Mouse (Mus musculus) liver, adult 2 months (tissue): Measurements from ENCODE around the gene Wdr24. TPM values are rescaled to one million over a fixed set of nuclear protein-coding genes. Genes with fewer than 3 reads are reported as not detected.
A peak's percentile ranks its signal among the peaks of the same experiment; 100 is the strongest.

Source experiments
- DNase-seq: peaks from one replicate; pipeline ENCODE4 v3.0.0-alpha.2; 2011; ENCODE audit warnings: low read depth, low spot score; ENCODE audit errors: extremely low read depth
- H3K27ac ChIP-seq: fragments of 200-500 bp; replicated peaks from 2 replicates; pipeline ENCODE4 v1.5.1; 2012; ENCODE audit warnings: low read depth, mild to moderate bottlenecking, control low read depth, inconsistent platforms, low read length; ENCODE audit not compliant: insufficient read depth
- H3K27me3 ChIP-seq: fragments of 200-500 bp; 2 replicates; pipeline ENCODE4 v1.6.1; 2012; ENCODE audit warnings: mild to moderate bottlenecking, moderate library complexity, low read length, inconsistent platforms; ENCODE audit not compliant: control insufficient read depth, insufficient read depth
- H3K36me3 ChIP-seq: fragments of 200-500 bp; 2 replicates; pipeline ENCODE4 v1.6.1; 2012; ENCODE audit warnings: low read length, inconsistent platforms; ENCODE audit not compliant: control insufficient read depth, insufficient read depth
- H3K4me1 ChIP-seq: fragments of 200-500 bp; 2 replicates; pipeline ENCODE4 v1.6.1; 2011; ENCODE audit warnings: low read length; ENCODE audit not compliant: control insufficient read depth, insufficient read depth
- H3K4me3 ChIP-seq: fragments of 200-500 bp; 2 replicates; pipeline ENCODE4 v1.5.1; 2011; ENCODE audit warnings: low read depth, mild to moderate bottlenecking, control low read depth, low read length, moderate library complexity; ENCODE audit not compliant: insufficient read depth
- H3K79me2 ChIP-seq: fragments of 200-500 bp; 2 replicates; pipeline ENCODE4 v1.6.1; 2012; ENCODE audit warnings: inconsistent platforms, mild to moderate bottlenecking, low read length, moderate library complexity; ENCODE audit not compliant: control insufficient read depth, insufficient read depth
- H3K9ac ChIP-seq: fragments of 200-500 bp; 2 replicates; pipeline ENCODE4 v1.6.1; 2012; ENCODE audit warnings: low read depth, mild to moderate bottlenecking, control low read depth, inconsistent platforms, low read length
- CTCF ChIP-seq: fragments of 200-500 bp; IDR thresholded peaks from 2 replicates; pipeline ENCODE4 v1.5.1; 2011; ENCODE audit warnings: low read depth, low read length, control low read depth
- POLR2A ChIP-seq: fragments of 200-500 bp; IDR thresholded peaks from 2 replicates; pipeline ENCODE4 v1.6.1; 2011; ENCODE audit warnings: low read length, control low read depth; ENCODE audit not compliant: insufficient read depth; ENCODE audit errors: extremely low read depth
- WGBS: fragments of 180-500 bp; shearing (Covaris S2); methylation state at CpG from one replicate; pipeline ENCODE4 v1.1.7; 2018; 5-methylcytosine and 5-hydroxymethylcytosine counted together
- polyA plus RNA-seq: library from polyadenylated mRNA; depleted of rRNA; stranded (reverse); fragments of >200 nt; gene quantifications from 2 replicates; pipeline ENCODE4 v1.2.3, GENCODE M21; 2012
- total RNA-seq: library from RNA; depleted of rRNA; stranded (reverse); fragments of >200 nt; gene quantifications from 2 replicates; pipeline ENCODE4 v1.2.3, GENCODE M21; 2014

The Wdr24 gene
- total and polyA plus RNA-seq, 2 experiments = 13.3 to 24.8 TPM

GRCm38 (mm10) chr17:25861704-25862612 lies 38.5 kb downstream of the Wdr24 start:
- 8% methylated on average over 6 of the region's 6 CpGs for WGBS

GRCm38 (mm10) chr17:25863681-25864080 lies 40.3 kb downstream of the Wdr24 start:
- peak overlapping the region; percentile 48; the same call in 1 of the 2 replicates for H3K27ac ChIP-seq
- WGBS = 25% methylated on average over 6 of the region's 6 CpGs
- no peaks in the 10 kb centered on the region for H3K27me3 ChIP-seq
- H3K4me3 ChIP-seq = no peak overlapping the region
- peaks cover 21% of the 10 kb centered on the region; the same call in 1 of the 2 replicates for H3K79me2 ChIP-seq
- TF ChIP-seq POLR2A = no peak
- peak; percentile 66 for TF ChIP-seq CTCF
- no peak overlapping the region for H3K9ac ChIP-seq
- peaks cover 30% of the 10 kb centered on the region for H3K4me1 ChIP-seq
- peak; percentile 90 for DNase-seq
- no peaks in the 10 kb centered on the region for H3K36me3 ChIP-seq

More at GRCm38 (mm10) chr17:25861704-25862612, 38.5 kb downstream of the Wdr24 start:
- Histone ChIP-seq H3K79me2 (peaks cover 17% of the 10 kb centered on the region; the same call in 1 of the 2 replicates), H3K4me1 (peaks cover 29% of the 10 kb centered on the region), H3K36me3 (no peaks in the 10 kb centered on the region), H3K4me3 (peak overlapping the region; percentile 71), H3K27ac (peak overlapping the region; percentile 61), H3K9ac (peak overlapping the region; percentile 82), H3K27me3 (no peaks in the 10 kb centered on the region)
- DNase-seq = no peak
- TF ChIP-seq CTCF (no peak), POLR2A (no peak)

- peaks cover 34% of the 10 kb centered on the region for H3K4me1 ChIP-seq
- H3K79me2 ChIP-seq = peaks cover 21% of the 10 kb centered on the region; the same call in 1 of the 2 replicates
- WGBS = 78% methylated on average over 14 of the region's 14 CpGs
- no peaks in the 10 kb centered on the region for H3K27me3 ChIP-seq
- TF ChIP-seq CTCF (no peak), POLR2A (no peak)
- no peak overlapping the region; the same call in 1 of the 2 replicates for H3K9ac ChIP-seq
- peak overlapping the region; percentile 48 for H3K27ac ChIP-seq
- H3K36me3 ChIP-seq = no peaks in the 10 kb centered on the region
- no peak overlapping the region for H3K4me3 ChIP-seq
- no peak for DNase-seq
Measured at GRCm38 (mm10) chr17:25864311-25864710, 40.9 kb downstream of the Wdr24 start.

GRCm38 (mm10) chr17:25865288-25865687 lies 41.9 kb downstream of the Wdr24 start:
- Histone ChIP-seq H3K9ac (0 out of 2 replicates have a peak overlapping the region, but pooled peaks have one; percentile 8), H3K27me3 (no peaks in the 10 kb centered on the region), H3K4me3 (no peak overlapping the region), H3K4me1 (peaks cover 34% of the 10 kb centered on the region), H3K79me2 (peaks cover 21% of the 10 kb centered on the region; the same call in 1 of the 2 replicates), H3K27ac (peak overlapping the region; percentile 61), H3K36me3 (no peaks in the 10 kb centered on the region)
- no peak for TF ChIP-seq POLR2A
- TF ChIP-seq CTCF = no peak
- DNase-seq = no peak
- 85% methylated on average over 11 of the region's 11 CpGs for WGBS

- H3K79me2 ChIP-seq = peaks cover 21% of the 10 kb centered on the region; the same call in 1 of the 2 replicates
- H3K27ac ChIP-seq = peak overlapping the region; percentile 61
- H3K9ac ChIP-seq = peak overlapping the region; percentile 33; the same call in 1 of the 2 replicates
- H3K27me3 ChIP-seq = no peaks in the 10 kb centered on the region
- H3K4me1 ChIP-seq = peaks cover 30% of the 10 kb centered on the region
- peak; percentile 63 for DNase-seq
- TF ChIP-seq CTCF = no peak
- TF ChIP-seq POLR2A = no peak
- no peak overlapping the region for H3K4me3 ChIP-seq
- no peaks in the 10 kb centered on the region for H3K36me3 ChIP-seq
- 50% methylated on average over 3 of the region's 3 CpGs for WGBS
Measured at GRCm38 (mm10) chr17:25866172-25866571, 42.7 kb downstream of the Wdr24 start.
